Mouse (Mus musculus) lung, adult 18-20 months (tissue): ENCODE measurements at regions not wholly inside any gene's neighbourhood (a gene's known extent, or its start where the extent isn't known, plus 50 kb on each side); places are given as distances from the start of the nearest gene placed in this dataset.

Experiments
- DNase-seq, 2 experiments: peaks; one replicate each; pipeline ENCODE4 v3.0.0; 2022; ENCODE audit warnings: mixed read lengths in 2 of 2

GRCm38 (mm10) chr13:102522080-102522479 lies 171.3 kb upstream of the Cd180 start:
- DNase-seq = no peak

- DNase-seq = no peak
Measured at GRCm38 (mm10) chr13:102526621-102527140, 166.7 kb upstream of the Cd180 start.

DNA sequence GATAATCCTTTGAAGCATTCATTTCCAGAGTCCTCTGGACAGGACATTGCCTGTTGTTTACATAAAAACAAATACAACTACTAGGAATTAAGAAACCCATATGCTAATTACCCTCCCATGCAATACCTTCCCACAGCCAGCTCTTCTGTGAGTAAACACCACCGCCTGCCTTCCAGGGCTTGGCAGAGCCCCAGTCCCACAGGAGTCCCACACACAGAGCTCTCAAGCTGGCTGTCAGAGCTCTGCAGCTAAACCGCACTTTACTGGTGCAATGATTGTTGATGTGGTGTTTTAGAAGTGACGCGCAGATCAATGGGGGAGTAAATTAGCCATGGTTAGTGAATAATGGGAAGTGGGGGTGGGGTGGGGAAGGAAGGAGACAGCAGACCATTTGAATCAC lies 159.6 kb upstream of the Cd180 start:
- DNase-seq = peak; percentile 24 to 43

DNA sequence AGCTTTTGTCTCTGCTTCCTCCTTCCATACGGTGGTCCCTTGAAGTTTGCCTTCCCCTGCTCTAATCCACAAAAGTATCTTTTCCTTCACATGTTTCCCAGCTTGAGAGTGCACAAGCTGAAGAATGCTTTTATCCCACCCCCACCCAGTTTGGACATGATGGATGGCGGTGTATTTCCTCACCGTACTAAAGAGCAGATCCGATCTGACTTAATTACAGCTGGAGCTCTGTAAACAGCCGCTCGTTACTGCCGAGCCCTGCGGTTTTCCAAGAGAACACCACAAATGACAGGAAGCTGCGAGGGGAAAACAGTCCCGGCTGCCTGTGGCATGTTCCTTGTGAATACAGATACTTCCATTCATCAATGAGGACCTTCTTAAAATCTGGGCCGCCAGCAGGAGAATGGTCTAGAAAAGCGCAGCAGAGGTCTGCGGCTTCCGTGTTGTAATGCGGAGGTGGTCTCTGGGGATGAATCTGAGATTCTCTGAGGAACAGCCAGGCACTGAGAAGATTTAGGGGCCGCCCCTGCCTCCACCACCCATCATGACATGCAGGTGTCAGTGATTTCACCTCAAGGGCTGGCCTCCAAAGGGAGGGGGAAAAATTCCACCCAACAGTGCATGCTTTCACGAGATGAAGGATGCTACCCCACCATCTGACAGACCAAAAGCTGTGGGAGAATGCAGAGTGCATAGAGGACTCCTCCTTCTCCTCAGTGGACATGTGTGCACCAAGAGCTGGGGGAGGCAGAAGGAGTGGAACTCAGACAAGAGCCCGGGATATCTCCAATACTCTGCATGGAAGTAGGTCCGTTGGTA lies 155.7 kb upstream of the Cd180 start:
- peak in 1 of 2 experiments; percentile 26 for DNase-seq

DNA sequence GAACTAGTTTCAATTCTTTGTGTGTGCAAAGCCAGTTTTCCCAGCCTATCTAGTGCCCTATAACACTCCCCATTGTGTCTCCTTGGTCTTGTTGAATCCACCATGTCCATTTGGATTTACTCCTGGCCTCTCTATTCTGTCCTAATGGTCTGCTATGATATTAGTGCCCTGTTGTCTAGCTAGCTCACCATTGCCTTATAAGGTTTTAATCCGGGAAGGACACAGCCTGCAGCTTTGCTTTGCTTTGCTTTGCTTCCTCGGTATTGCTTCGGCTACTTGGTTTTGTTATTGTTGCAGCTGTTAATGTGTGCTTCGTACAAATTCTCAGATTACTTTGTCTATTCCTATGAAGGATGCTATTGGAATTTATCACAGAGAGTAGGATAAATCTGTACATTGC lies 152.9 kb upstream of the Cd180 start:
- DNase-seq = no peak

- DNase-seq = no peak
Measured at GRCm38 (mm10) chr13:102544359-102545165, 148.8 kb upstream of the Cd180 start.

- DNase-seq = no peak
Measured at GRCm38 (mm10) chr13:102545845-102546615, 147.3 kb upstream of the Cd180 start.

DNA sequence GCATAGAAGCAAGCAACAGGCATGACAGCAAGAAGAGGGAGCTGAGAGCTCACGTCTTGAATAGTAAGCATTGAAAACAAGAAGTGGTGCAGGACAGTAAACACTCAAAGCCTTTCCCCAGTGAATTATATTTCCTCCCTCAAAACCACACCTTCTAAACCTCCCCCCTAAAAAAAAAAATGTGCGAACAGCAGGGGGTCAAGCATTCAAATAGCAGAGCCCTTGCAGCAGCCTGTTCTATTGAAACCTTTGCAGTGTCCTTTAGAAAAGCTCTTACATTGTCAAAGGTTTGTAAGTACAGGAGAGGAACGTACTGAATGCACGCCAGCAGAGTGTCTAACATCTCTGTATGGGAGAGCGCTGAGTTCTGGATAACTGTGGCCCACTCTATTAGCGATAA lies 145.1 kb upstream of the Cd180 start:
- DNase-seq = no peak

- no peak for DNase-seq
Measured at GRCm38 (mm10) chr13:102566846-102567572, 126.3 kb upstream of the Cd180 start.

- no peak for DNase-seq
Measured at GRCm38 (mm10) chr13:102569580-102569979, 123.8 kb upstream of the Cd180 start.

DNA sequence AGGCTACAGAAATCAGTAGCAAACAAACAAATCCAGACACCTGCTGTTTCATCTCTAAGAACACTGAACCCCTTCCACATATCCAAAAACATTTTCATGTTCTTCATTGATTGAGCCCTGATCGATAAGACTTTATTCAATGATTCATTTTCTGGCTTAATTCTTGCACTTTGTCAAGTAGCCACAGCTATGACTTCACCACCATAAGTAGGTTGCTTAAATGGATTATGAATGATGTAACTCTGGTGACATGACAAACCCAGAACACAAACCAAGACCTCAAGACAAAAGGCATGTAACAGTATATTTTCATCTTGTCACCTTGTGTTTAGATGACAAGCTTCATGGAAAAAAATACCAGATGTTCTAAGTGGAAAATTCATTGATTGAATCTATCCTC lies 123.1 kb upstream of the Cd180 start:
- no peak for DNase-seq

GRCm38 (mm10) chr13:102573286-102573921 lies 120.0 kb upstream of the Cd180 start:
- DNase-seq = peak; percentile 28 to 48

- no peak for DNase-seq
Measured at GRCm38 (mm10) chr13:102576871-102577662, 116.3 kb upstream of the Cd180 start.

- DNase-seq = no peak
Measured at GRCm38 (mm10) chr13:102578811-102579210, 114.5 kb upstream of the Cd180 start.

GRCm38 (mm10) chr13:102579638-102580037 lies 113.7 kb upstream of the Cd180 start:
- DNase-seq = no peak

GRCm38 (mm10) chr13:102583984-102584645 lies 109.2 kb upstream of the Cd180 start:
- DNase-seq = no peak

DNA sequence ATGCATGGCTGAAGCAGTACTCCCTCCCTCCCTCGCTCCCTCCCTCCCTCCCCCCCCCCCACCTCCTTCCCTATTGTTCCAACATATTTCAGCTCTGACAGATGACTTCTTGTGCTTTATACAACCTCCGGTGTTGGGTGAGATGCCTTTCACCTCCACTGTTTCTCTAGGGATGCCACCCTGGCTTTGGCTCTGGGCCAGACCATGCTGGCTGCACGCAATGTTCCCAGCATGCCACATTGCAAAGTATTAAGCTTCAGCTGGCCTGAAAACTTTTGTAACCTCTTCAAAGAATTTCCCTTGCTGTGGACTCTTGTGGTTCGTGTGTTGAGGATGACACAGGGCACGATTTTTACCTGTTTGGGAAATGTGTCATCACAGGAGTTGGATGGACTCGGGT lies 107.1 kb upstream of the Cd180 start:
- no peak for DNase-seq

- no peak for DNase-seq
Measured at GRCm38 (mm10) chr13:102589680-102590435, 103.5 kb upstream of the Cd180 start.

DNA sequence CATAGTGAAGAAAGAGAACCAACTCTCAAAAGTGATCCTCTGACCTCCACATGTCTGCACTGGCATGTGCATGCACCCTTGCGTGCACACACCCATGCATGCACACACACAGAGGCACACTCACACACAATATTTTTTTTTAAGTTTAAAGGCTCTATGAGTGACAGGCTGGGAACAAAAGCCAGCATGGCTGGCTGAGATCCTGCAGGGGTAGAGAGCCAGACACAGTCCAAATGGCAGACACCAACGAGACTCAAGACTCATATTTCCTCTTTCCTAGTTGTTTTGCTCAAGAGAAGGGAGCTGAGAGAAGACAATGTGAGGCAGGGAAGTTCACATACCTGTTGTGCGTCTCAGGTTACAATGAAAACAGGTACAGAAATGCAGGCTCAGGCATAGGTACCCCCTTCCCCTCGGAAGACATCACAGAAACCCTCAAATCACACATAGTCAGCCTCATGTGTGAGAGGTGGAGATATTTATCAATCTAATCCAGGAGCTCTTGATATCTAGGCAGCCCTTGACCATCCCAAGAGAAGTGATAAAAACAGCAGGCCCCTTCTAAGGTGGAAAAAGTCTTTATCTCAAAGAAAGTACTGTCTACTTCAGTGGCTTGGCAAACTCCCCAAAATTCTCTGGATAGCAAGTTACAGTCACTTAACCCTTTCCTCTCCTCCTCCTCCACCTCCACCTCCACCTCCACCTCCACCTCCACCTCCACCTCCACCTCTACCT lies 101.4 kb upstream of the Cd180 start:
- no peak for DNase-seq
